Mouse (Mus musculus) liver, adult (tissue): ENCODE measurements at regions not wholly inside any gene's neighbourhood (a gene's known extent, or its start where the extent isn't known, plus 50 kb on each side); places are given as distances from the start of the nearest gene placed in this dataset.

Experiments used
- GATA4 ChIP-seq: IDR thresholded peaks from 2 replicates; pipeline ENCODE4 v1.6.1; 2014; ENCODE audit warnings: mild to moderate bottlenecking, low read length; ENCODE audit not compliant: insufficient replicate concordance

GRCm38 (mm10) chr10:111844144-111844543 lies 128.3 kb upstream of the Krr1 start:
- TF ChIP-seq GATA4 = no peak

- no peak for TF ChIP-seq GATA4
These were observed 126.5 kb upstream of the Krr1 start for GRCm38 (mm10) chr10:111845946-111846345.

- no peak for TF ChIP-seq GATA4
These were observed 118.2 kb upstream of the Krr1 start for GRCm38 (mm10) chr10:111854254-111854653.

GRCm38 (mm10) chr10:111855496-111855895 lies 117.0 kb upstream of the Krr1 start:
- TF ChIP-seq GATA4 = no peak

- no peak for TF ChIP-seq GATA4
These were observed 114.1 kb upstream of the Krr1 start for GRCm38 (mm10) chr10:111858403-111858802.

- no peak for TF ChIP-seq GATA4
These were observed 107.1 kb upstream of the Krr1 start for GRCm38 (mm10) chr10:111865286-111865830.

- no peak for TF ChIP-seq GATA4
These were observed 105.4 kb upstream of the Krr1 start for GRCm38 (mm10) chr10:111867102-111867501.

- TF ChIP-seq GATA4 = no peak
These were observed 104.9 kb upstream of the Krr1 start for GRCm38 (mm10) chr10:111867538-111867937.

- TF ChIP-seq GATA4 = no peak
These were observed 92.1 kb upstream of the Krr1 start for GRCm38 (mm10) chr10:111880354-111880753.

- TF ChIP-seq GATA4 = no peak
These were observed 90.9 kb upstream of the Krr1 start for GRCm38 (mm10) chr10:111881339-111882211.

GRCm38 (mm10) chr10:111882521-111882920 lies 89.9 kb upstream of the Krr1 start:
- no peak for TF ChIP-seq GATA4

- TF ChIP-seq GATA4 = no peak
These were observed 87.8 kb upstream of the Krr1 start for GRCm38 (mm10) chr10:111884701-111885100.

- TF ChIP-seq GATA4 = no peak
These were observed 83.4 kb upstream of the Krr1 start for GRCm38 (mm10) chr10:111889111-111889510.

- TF ChIP-seq GATA4 = no peak
These were observed 79.0 kb upstream of the Krr1 start for GRCm38 (mm10) chr10:111893489-111893888.

GRCm38 (mm10) chr10:111893941-111894340 lies 78.5 kb upstream of the Krr1 start:
- no peak for TF ChIP-seq GATA4

- TF ChIP-seq GATA4 = no peak
These were observed 75.1 kb upstream of the Krr1 start for GRCm38 (mm10) chr10:111897361-111897760.

- no peak for TF ChIP-seq GATA4
These were observed 71.4 kb upstream of the Krr1 start for GRCm38 (mm10) chr10:111900723-111901716.
